Mouse (Mus musculus): Measurements from ENCODE around the gene Cmtm8. TPM values are rescaled to one million over a fixed set of nuclear protein-coding genes. Genes with fewer than 3 reads are reported as not detected.
A peak's percentile ranks its signal among the peaks of the same experiment; 100 is the strongest.

The Cmtm8 gene
- polyA plus RNA-seq, 1 experiment from 2014 or later = 13.2 TPM

GRCm38 (mm10) chr9:114799498-114800107, 44.4 kb downstream of the Cmtm8 start:
- no peak for ATAC-seq (ENCODE audit: insufficient number of reproducible peaks, insufficient read depth, low FRiP score, low TSS enrichment, low read depth)
- H3K9ac ChIP-seq = no peak overlapping the region
- H3K9me3 ChIP-seq = no peaks in the 10 kb centered on the region
- 42% methylated on average over 10 of the region's 10 CpGs for WGBS
- peaks cover 26% of the 10 kb centered on the region for H3K4me1 ChIP-seq
- no peaks in the 10 kb centered on the region for H3K36me3 ChIP-seq
- no peak overlapping the region for H3K27ac ChIP-seq
- H3K4me2 ChIP-seq = no peak overlapping the region
- 0 out of 2 replicates have a peak, but pooled peaks cover 2% of the 10 kb centered on the region for H3K27me3 ChIP-seq
- no peak overlapping the region for H3K4me3 ChIP-seq

DNA sequence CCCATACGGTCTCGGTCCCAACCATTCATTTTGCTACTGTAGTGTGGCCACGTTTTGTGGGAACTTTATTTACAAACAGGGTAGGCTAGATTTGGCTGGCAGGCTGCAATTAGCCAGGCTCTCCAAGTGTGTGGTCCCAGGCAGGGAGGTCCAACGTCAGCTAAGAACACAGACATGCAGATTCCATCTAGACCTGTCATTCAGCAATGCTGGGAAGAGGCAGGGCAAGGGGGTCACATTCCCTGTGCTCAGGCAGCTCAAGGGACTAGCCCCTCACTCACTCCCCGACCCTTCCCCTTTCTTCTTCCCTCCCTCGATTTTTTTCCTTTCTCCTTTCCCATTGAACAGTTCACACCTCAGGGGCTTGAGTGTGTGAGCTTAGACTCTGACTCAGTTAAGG, 45.1 kb downstream of the Cmtm8 start:
- Histone ChIP-seq H3K4me3 (no peak overlapping the region), H3K27me3 (0 out of 2 replicates have a peak, but pooled peaks cover 2% of the 10 kb centered on the region), H3K4me1 (peaks cover 26% of the 10 kb centered on the region), H3K27ac (no peak overlapping the region), H3K9ac (no peak overlapping the region), H3K4me2 (no peak overlapping the region), H3K36me3 (no peaks in the 10 kb centered on the region), H3K9me3 (no peaks in the 10 kb centered on the region)
- WGBS = 22% methylated on average over 6 of the region's 6 CpGs
- ATAC-seq (ENCODE audit: insufficient number of reproducible peaks, insufficient read depth, low FRiP score, low TSS enrichment, low read depth) = no peak

GRCm38 (mm10) chr9:114797329-114798004, 46.5 kb downstream of the Cmtm8 start:
- H3K36me3 ChIP-seq = no peaks in the 10 kb centered on the region
- no peak overlapping the region for H3K4me2 ChIP-seq
- no peak overlapping the region for H3K4me3 ChIP-seq
- H3K27ac ChIP-seq = no peak overlapping the region
- peak; percentile 62; the same call in 1 of the 2 replicates for ATAC-seq (ENCODE audit: insufficient number of reproducible peaks, insufficient read depth, low FRiP score, low TSS enrichment, low read depth)
- H3K4me1 ChIP-seq = peaks cover 26% of the 10 kb centered on the region
- H3K9ac ChIP-seq = no peak overlapping the region
- WGBS = 57% methylated on average over 11 of the region's 11 CpGs
- 0 out of 2 replicates have a peak, but pooled peaks cover 2% of the 10 kb centered on the region for H3K27me3 ChIP-seq
- H3K9me3 ChIP-seq = no peaks in the 10 kb centered on the region

DNA sequence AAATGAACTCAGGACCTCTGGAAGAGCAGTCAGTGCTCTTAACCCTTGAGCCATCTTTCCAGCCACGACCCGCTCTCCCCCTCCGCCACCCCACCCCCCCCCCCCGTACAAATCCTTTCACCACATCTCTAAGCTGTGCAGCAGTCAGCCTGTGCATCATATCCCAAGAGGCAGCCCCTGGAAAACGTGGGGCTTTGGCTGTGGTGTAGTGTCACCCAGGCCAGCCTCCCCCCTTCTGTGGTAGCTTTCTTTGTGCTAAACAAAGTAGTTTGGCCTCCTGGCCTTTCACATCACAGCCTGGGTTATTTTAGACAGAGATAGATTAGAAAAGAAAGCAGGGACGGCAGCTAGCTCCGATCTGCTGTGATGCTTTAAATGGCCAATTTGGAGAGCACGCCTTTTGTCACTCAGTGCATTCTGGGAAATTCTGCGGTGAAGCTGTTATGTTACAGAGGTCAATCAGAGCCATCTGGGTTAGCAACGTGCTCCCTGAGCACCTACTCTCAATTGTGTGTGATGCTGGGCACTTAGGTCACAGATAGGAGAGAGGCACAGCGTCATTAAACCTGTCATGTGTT, 47.4 kb downstream of the Cmtm8 start:
- no peaks in the 10 kb centered on the region for H3K9me3 ChIP-seq
- H3K27ac ChIP-seq = no peak overlapping the region
- 0 out of 2 replicates have a peak, but pooled peaks cover 2% of the 10 kb centered on the region for H3K27me3 ChIP-seq
- H3K4me3 ChIP-seq = no peak overlapping the region
- no peak overlapping the region for H3K4me2 ChIP-seq
- peaks cover 26% of the 10 kb centered on the region for H3K4me1 ChIP-seq
- ATAC-seq (ENCODE audit: insufficient number of reproducible peaks, insufficient read depth, low FRiP score, low TSS enrichment, low read depth) = no peak
- 41% methylated on average over 11 of the region's 11 CpGs for WGBS
- no peak overlapping the region for H3K9ac ChIP-seq
- no peaks in the 10 kb centered on the region for H3K36me3 ChIP-seq

DNA sequence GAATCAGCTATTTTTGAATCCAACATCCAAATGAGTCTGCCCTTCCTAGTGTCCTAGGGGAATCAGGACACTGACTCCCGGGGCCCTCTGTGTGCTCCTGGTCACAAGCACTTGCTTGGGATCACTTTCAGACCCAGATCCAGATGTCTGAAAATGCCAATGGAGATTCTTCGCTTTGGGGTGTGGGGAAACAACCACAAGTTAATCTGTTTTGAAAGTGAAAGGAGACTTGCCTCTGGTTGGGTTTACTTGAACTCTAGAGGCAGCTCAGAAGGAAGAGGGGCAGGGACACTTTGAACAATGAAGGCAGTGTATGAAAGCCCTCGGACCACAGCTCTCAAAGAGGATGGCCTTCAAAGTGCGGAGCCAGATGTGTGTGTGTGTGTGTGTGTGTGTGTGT, 49.5 kb downstream of the Cmtm8 start:
- ATAC-seq (ENCODE audit: insufficient number of reproducible peaks, insufficient read depth, low FRiP score, low TSS enrichment, low read depth) = no peak
- Histone ChIP-seq H3K9me3 (no peaks in the 10 kb centered on the region), H3K4me2 (no peak overlapping the region), H3K36me3 (no peaks in the 10 kb centered on the region), H3K9ac (no peak overlapping the region), H3K27me3 (no peaks in the 10 kb centered on the region), H3K4me1 (peaks cover 21% of the 10 kb centered on the region), H3K4me3 (no peak overlapping the region), H3K27ac (no peak overlapping the region)
- WGBS = 32% methylated on average over 4 of the region's 4 CpGs

GRCm38 (mm10) chr9:114793764-114794295, 50.1 kb downstream of the Cmtm8 start:
- H3K4me2 ChIP-seq = no peak overlapping the region
- no peak overlapping the region for H3K4me3 ChIP-seq
- no peak overlapping the region for H3K9ac ChIP-seq
- no peak overlapping the region for H3K27ac ChIP-seq
- H3K27me3 ChIP-seq = no peaks in the 10 kb centered on the region
- ATAC-seq (ENCODE audit: insufficient number of reproducible peaks, insufficient read depth, low FRiP score, low TSS enrichment, low read depth) = no peak
- WGBS = 77% methylated on average over 9 of the region's 9 CpGs
- no peaks in the 10 kb centered on the region for H3K9me3 ChIP-seq
- no peaks in the 10 kb centered on the region for H3K36me3 ChIP-seq
- H3K4me1 ChIP-seq = peaks cover 16% of the 10 kb centered on the region

GRCm38 (mm10) chr9:114789989-114790388, 54.0 kb downstream of the Cmtm8 start:
- H3K27me3 ChIP-seq = no peaks in the 10 kb centered on the region
- H3K4me1 ChIP-seq = peaks cover 8% of the 10 kb centered on the region
- WGBS = 73% methylated on average over 8 of the region's 8 CpGs
- H3K4me2 ChIP-seq = no peak overlapping the region
- 0 out of 2 replicates have a peak, but pooled peaks cover 3% of the 10 kb centered on the region for H3K9me3 ChIP-seq
- H3K4me3 ChIP-seq = no peak overlapping the region
- no peak overlapping the region for H3K27ac ChIP-seq
- no peak overlapping the region for H3K9ac ChIP-seq
- H3K36me3 ChIP-seq = no peaks in the 10 kb centered on the region
- no peak for ATAC-seq (ENCODE audit: insufficient number of reproducible peaks, insufficient read depth, low FRiP score, low TSS enrichment, low read depth)

DNA sequence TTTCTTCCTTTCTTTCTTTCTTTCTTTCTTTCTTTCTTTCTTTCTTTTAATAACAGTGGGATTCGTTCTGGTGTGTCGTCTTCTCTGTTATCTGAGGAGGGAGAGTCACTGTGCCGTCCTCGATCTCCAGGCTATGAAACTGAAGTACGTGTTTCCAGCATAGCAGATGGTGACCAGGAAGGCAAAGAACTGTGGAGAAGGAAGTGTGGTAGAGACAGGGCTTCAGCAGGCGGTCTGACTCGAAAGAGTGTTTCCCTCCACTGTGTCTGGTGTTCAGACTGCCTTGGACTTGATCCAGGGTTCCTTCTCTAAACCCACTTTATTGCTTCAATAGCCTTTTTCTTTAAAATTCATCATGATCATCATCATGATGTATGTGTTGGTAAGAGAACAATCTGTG, 54.4 kb downstream of the Cmtm8 start:
- Histone ChIP-seq H3K4me3 (no peak overlapping the region), H3K4me1 (peaks cover 8% of the 10 kb centered on the region), H3K27ac (no peak overlapping the region), H3K27me3 (no peaks in the 10 kb centered on the region), H3K4me2 (no peak overlapping the region), H3K36me3 (no peaks in the 10 kb centered on the region), H3K9ac (no peak overlapping the region), H3K9me3 (0 out of 2 replicates have a peak, but pooled peaks cover 3% of the 10 kb centered on the region)
- 59% methylated on average over 7 of the region's 7 CpGs for WGBS
- no peak for ATAC-seq (ENCODE audit: insufficient number of reproducible peaks, insufficient read depth, low FRiP score, low TSS enrichment, low read depth)

DNA sequence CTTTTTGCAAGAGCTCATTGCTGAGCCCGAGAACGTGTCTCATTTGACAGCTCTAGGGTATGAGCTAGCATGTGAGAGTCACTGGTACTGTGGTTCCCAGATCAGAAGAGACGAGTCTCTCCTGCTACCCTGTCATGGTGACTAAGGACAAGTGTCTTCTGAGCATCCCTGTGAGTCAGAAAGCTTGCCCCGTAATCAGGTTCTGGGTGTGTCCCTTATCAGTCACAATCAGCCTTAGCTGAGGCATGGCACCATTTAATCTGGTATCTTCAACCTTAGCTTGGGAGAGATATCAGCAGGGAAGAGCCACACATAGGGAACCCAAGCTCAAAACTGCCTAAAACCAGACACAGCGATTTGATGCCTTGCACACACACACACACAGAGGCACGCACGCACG, 55.3 kb downstream of the Cmtm8 start:
- ATAC-seq (ENCODE audit: insufficient number of reproducible peaks, insufficient read depth, low FRiP score, low TSS enrichment, low read depth) = no peak
- Histone ChIP-seq H3K4me3 (no peak overlapping the region), H3K4me2 (no peak overlapping the region), H3K36me3 (no peaks in the 10 kb centered on the region), H3K4me1 (peaks cover 8% of the 10 kb centered on the region), H3K27me3 (no peaks in the 10 kb centered on the region), H3K9ac (no peak overlapping the region), H3K9me3 (0 out of 2 replicates have a peak, but pooled peaks cover 3% of the 10 kb centered on the region), H3K27ac (no peak overlapping the region; the same call in 1 of the 2 replicates)
- 87% methylated on average over 8 of the region's 8 CpGs for WGBS

DNA sequence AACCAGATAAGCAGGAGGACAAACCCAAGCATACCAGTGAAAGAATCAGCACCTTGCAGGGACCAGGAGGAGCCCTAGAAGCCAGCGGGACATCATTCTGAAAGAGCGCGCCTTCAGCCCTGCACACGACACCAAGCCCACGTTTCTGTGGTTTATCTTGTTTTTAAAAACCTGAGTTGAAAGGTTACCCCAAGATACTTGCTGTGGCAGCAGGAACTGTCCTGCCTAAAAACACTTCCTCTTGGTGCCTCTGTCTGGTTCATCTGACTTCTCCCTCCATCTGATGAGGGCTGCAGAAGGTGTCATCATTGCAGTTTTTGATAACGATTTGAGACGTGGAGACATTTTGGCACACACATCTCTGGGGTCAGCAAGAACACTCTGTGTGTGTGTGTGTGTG, 56.2 kb downstream of the Cmtm8 start:
- 0 out of 2 replicates have a peak, but pooled peaks cover 3% of the 10 kb centered on the region for H3K9me3 ChIP-seq
- ATAC-seq (ENCODE audit: insufficient number of reproducible peaks, insufficient read depth, low FRiP score, low TSS enrichment, low read depth) = no peak
- H3K27me3 ChIP-seq = no peaks in the 10 kb centered on the region
- 88% methylated on average over 7 of the region's 7 CpGs for WGBS
- H3K36me3 ChIP-seq = no peaks in the 10 kb centered on the region
- H3K27ac ChIP-seq = no peak overlapping the region
- H3K4me3 ChIP-seq = no peak overlapping the region
- no peak overlapping the region for H3K9ac ChIP-seq
- no peak overlapping the region for H3K4me2 ChIP-seq
- peaks cover 8% of the 10 kb centered on the region for H3K4me1 ChIP-seq

- H3K27me3 ChIP-seq = no peaks in the 10 kb centered on the region
- no peak overlapping the region for H3K9ac ChIP-seq
- no peak for ATAC-seq (ENCODE audit: insufficient number of reproducible peaks, insufficient read depth, low FRiP score, low TSS enrichment, low read depth)
- peaks cover 8% of the 10 kb centered on the region for H3K4me1 ChIP-seq
- 0 out of 2 replicates have a peak, but pooled peaks cover 3% of the 10 kb centered on the region for H3K9me3 ChIP-seq
- 89% methylated on average over 5 of the region's 5 CpGs for WGBS
- H3K36me3 ChIP-seq = no peaks in the 10 kb centered on the region
- H3K4me2 ChIP-seq = no peak overlapping the region
- H3K4me3 ChIP-seq = no peak overlapping the region
- no peak overlapping the region for H3K27ac ChIP-seq
Observed at GRCm38 (mm10) chr9:114787134-114787533, 56.8 kb downstream of the Cmtm8 start.

Data from embryonic facial prominence, embryonic 13.5 days (tissue).